Mouse (Mus musculus) embryonic fibroblast, embryonic 13.5 days (primary cell): ENCODE measurements around the gene Med19. TPM values are rescaled to one million over a fixed set of nuclear protein-coding genes. Genes with fewer than 3 reads are reported as not detected.
A peak's percentile ranks its signal among the peaks of the same experiment; 100 is the strongest.

Source experiments
- H3K27ac ChIP-seq: 2 replicates; pipeline ENCODE4 v1.5.1; 2012; ENCODE audit warnings: low read length, control low read depth, inconsistent platforms; ENCODE audit not compliant: insufficient read depth
- H3K4me1 ChIP-seq: 2 replicates; pipeline ENCODE4 v1.6.1; 2011; ENCODE audit warnings: low read length; ENCODE audit not compliant: control insufficient read depth, insufficient read depth
- H3K4me3 ChIP-seq: 2 replicates; pipeline ENCODE4 v1.5.1; 2011; ENCODE audit warnings: mild to moderate bottlenecking, control low read depth, low read length; ENCODE audit not compliant: insufficient read depth
- CTCF ChIP-seq: IDR thresholded peaks from 2 replicates; pipeline ENCODE4 v1.5.1; 2011; ENCODE audit warnings: mild to moderate bottlenecking, control low read depth, low read length, moderate library complexity, borderline replicate concordance; ENCODE audit not compliant: insufficient read depth
- POLR2A ChIP-seq: IDR thresholded peaks from 2 replicates; pipeline ENCODE4 v1.6.1; 2011; ENCODE audit warnings: low read depth, mild to moderate bottlenecking, control low read depth, low read length, moderate library complexity
- polyA plus RNA-seq: library from polyadenylated mRNA; stranded (reverse); fragments of >200 nt; gene quantifications from 2 replicates; pipeline ENCODE4 v1.2.4, GENCODE M21; 2011; ENCODE audit warnings: low read depth; ENCODE audit not compliant: missing spikeins, insufficient read length

Med19 gene
- polyA plus RNA-seq, 1 experiment = 28.0 TPM

- Histone ChIP-seq H3K27ac (no peak overlapping the region), H3K4me1 (no peaks in the 10 kb centered on the region), H3K4me3 (no peak overlapping the region)
- TF ChIP-seq POLR2A = no peak
- TF ChIP-seq CTCF = no peak
These were observed 16.9 kb downstream of the Med19 start for GRCm38 (mm10) chr2:84695007-84695695.

- TF ChIP-seq CTCF = no peak
- no peak for TF ChIP-seq POLR2A
- 0 out of 2 replicates have a peak, but pooled peaks cover 3% of the 10 kb centered on the region for H3K4me1 ChIP-seq
- no peak overlapping the region for H3K4me3 ChIP-seq
- no peak overlapping the region for H3K27ac ChIP-seq
These were observed 25.3 kb downstream of the Med19 start for GRCm38 (mm10) chr2:84703497-84703896.

- TF ChIP-seq POLR2A (no peak), CTCF (no peak)
- Histone ChIP-seq H3K4me3 (no peak overlapping the region), H3K4me1 (0 out of 2 replicates have a peak, but pooled peaks cover 3% of the 10 kb centered on the region), H3K27ac (no peak overlapping the region)
These were observed 26.1 kb downstream of the Med19 start for GRCm38 (mm10) chr2:84704329-84704728.

GRCm38 (mm10) chr2:84705295-84705694 lies 27.1 kb downstream of the Med19 start:
- no peak for TF ChIP-seq CTCF
- no peak for TF ChIP-seq POLR2A
- Histone ChIP-seq H3K4me3 (no peak overlapping the region), H3K4me1 (0 out of 2 replicates have a peak, but pooled peaks cover 3% of the 10 kb centered on the region), H3K27ac (no peak overlapping the region)

GRCm38 (mm10) chr2:84707523-84707922 lies 29.3 kb downstream of the Med19 start:
- TF ChIP-seq CTCF = no peak
- TF ChIP-seq POLR2A = no peak
- H3K27ac ChIP-seq = no peak overlapping the region
- H3K4me1 ChIP-seq = 0 out of 2 replicates have a peak, but pooled peaks cover 3% of the 10 kb centered on the region
- H3K4me3 ChIP-seq = no peak overlapping the region

GRCm38 (mm10) chr2:84711898-84712297 lies 33.7 kb downstream of the Med19 start:
- TF ChIP-seq POLR2A = no peak
- TF ChIP-seq CTCF = no peak
- Histone ChIP-seq H3K4me1 (peaks cover 2% of the 10 kb centered on the region; the same call in 1 of the 2 replicates), H3K27ac (no peak overlapping the region), H3K4me3 (no peak overlapping the region)

GRCm38 (mm10) chr2:84714422-84714810 lies 36.2 kb downstream of the Med19 start:
- TF ChIP-seq CTCF (no peak), POLR2A (no peak)

GRCm38 (mm10) chr2:84714811-84715561 lies 36.8 kb downstream of the Med19 start, which contains the start of gene Zdhhc5:
Gene Zdhhc5, minus strand, starts transcription at chr2:84715180.
- H3K4me3 ChIP-seq = peak within 1 kb of the TSS; percentile 99
- TF ChIP-seq POLR2A (peak; percentile 85), CTCF (no peak)
- H3K4me1 ChIP-seq = no peaks in the 10 kb centered on the region; the same call in 1 of the 2 replicates
- H3K27ac ChIP-seq = peak within 1 kb of the TSS; percentile 93

More at GRCm38 (mm10) chr2:84714422-84714810, 36.2 kb downstream of the Med19 start:
- Histone ChIP-seq H3K4me1 (no peaks in the 10 kb centered on the region; the same call in 1 of the 2 replicates), H3K27ac (peak overlapping the region; percentile 91), H3K4me3 (peak overlapping the region; percentile 99)

GRCm38 (mm10) chr2:84715562-84716361 lies 37.6 kb downstream of the Med19 start:
- H3K4me1 ChIP-seq = no peaks in the 10 kb centered on the region; the same call in 1 of the 2 replicates
- H3K27ac ChIP-seq = peak overlapping the region; percentile 93
- TF ChIP-seq CTCF (no peak), POLR2A (peak; percentile 55; the same call in 1 of the 2 replicates)
- peak overlapping the region; percentile 79 for H3K4me3 ChIP-seq
